Mouse (Mus musculus) liver, postnatal 0 days (tissue): Measurements from ENCODE around the gene Cdkn2c. TPM values are rescaled to one million over a fixed set of nuclear protein-coding genes. Genes with fewer than 3 reads are reported as not detected.

Experiments
- ATAC-seq: fragments of 200-750 bp; cut with Nextera tagmentation; 2 replicates; pipeline ENCODE4 v1.8.0; 2017; ENCODE audit warnings: mild to moderate bottlenecking, moderate library complexity
- DNase-seq: peaks from one replicate; pipeline ENCODE4 v3.0.0-alpha.2; 2016
- H3K27ac ChIP-seq: fragments of 300-500 bp; sonication (generic); 2 replicates; pipeline ENCODE4 v1.5.1; 2014; ENCODE audit warnings: antibody characterized with exemption, moderate library complexity, mild to moderate bottlenecking, low read depth
- H3K27me3 ChIP-seq: fragments of 300-500 bp; sonication (generic); 2 replicates; pipeline ENCODE4 v1.6.1; 2014; ENCODE audit warnings: low read length, control low read depth, mixed read lengths; ENCODE audit not compliant: insufficient read depth
- H3K36me3 ChIP-seq: fragments of 300-500 bp; sonication (generic); replicated peaks from 2 replicates; pipeline ENCODE4 v1.6.1; 2014; ENCODE audit warnings: mild to moderate bottlenecking, control low read depth, low read length, moderate library complexity, mixed read lengths; ENCODE audit not compliant: insufficient read depth
- H3K4me1 ChIP-seq: fragments of 300-500 bp; sonication (generic); 2 replicates; pipeline ENCODE4 v1.6.1; 2014; ENCODE audit warnings: antibody characterized with exemption, mild to moderate bottlenecking, control low read depth; ENCODE audit not compliant: insufficient read depth
- H3K4me2 ChIP-seq: fragments of 300-500 bp; sonication (generic); 2 replicates; pipeline ENCODE4 v1.6.1; 2014; ENCODE audit warnings: low read depth, mild to moderate bottlenecking, low read length, moderate library complexity, mixed read lengths
- H3K4me3 ChIP-seq: fragments of 300-500 bp; sonication (generic); 2 replicates; pipeline ENCODE4 v1.5.1; 2014; ENCODE audit warnings: low read depth, low read length
- H3K9ac ChIP-seq: fragments of 300-500 bp; sonication (generic); replicated peaks from 2 replicates; pipeline ENCODE4 v1.6.1; 2014; ENCODE audit warnings: mild to moderate bottlenecking, moderate library complexity
- H3K9me3 ChIP-seq: fragments of 300-500 bp; sonication (generic); 2 replicates; pipeline ENCODE4 v1.6.1; 2016; ENCODE audit warnings: mild to moderate bottlenecking, control low read depth, low read length, mixed read lengths
- CTCF ChIP-seq: sonication (generic); IDR thresholded peaks from 2 replicates; pipeline ENCODE4 v1.5.1; 2016; ENCODE audit warnings: antibody characterized with exemption, low read depth
- EP300 ChIP-seq: IDR thresholded peaks from 2 replicates; pipeline ENCODE4 v1.6.1; 2016; ENCODE audit warnings: antibody characterized with exemption, low read depth, mild to moderate bottlenecking
- WGBS: fragments of 180-500 bp; shearing (Covaris S2); extraction: QIAGEN DNeasy Blood & Tissue Kit; methylation state at CpG from one replicate; pipeline ENCODE4 v1.1.7; 2014; ENCODE audit not compliant: insufficient replicate concordance; 5-methylcytosine and 5-hydroxymethylcytosine counted together
- polyA plus RNA-seq: library from polyadenylated mRNA; unstranded; fragments of >200 nt; fragmentation: Nextera tagmentation; extraction: Ambion mirVana; gene quantifications from 2 replicates; pipeline ENCODE4 v1.2.1, GENCODE M21; 2015

The Cdkn2c gene
- polyA plus RNA-seq, 1 experiment from 2014 or later: 11.1 TPM

DNA sequence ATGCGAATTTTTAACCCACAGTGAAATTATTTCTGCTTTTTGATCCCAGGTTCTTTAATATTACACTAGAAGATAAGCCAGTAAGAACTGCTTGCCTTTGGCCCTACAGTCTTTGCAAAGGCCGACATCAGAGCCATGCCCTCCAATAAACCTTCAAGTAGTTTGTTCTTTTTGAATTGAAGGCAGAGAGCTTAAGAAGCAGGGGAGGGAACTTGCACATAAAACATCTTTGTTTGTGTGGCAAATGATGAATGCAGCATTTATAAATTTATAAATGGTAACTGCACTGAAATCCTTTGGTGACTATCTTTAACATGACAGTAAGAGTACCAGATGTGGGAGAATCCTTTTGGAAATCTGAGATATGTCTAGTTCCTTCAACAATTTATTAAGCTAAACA lies 7.4 kb downstream of the Cdkn2c start:
- TF ChIP-seq EP300: no peak
- TF ChIP-seq CTCF: no peak
- Histone ChIP-seq H3K9me3 (no peaks in the 10 kb centered on the region), H3K36me3 (peaks cover 2% of the 10 kb centered on the region; the same call in 1 of the 2 replicates), H3K27ac (no peak overlapping the region), H3K4me3 (no peak overlapping the region), H3K27me3 (peaks cover 61% of the 10 kb centered on the region), H3K4me2 (no peak overlapping the region), H3K9ac (no peak overlapping the region), H3K4me1 (peaks cover 5% of the 10 kb centered on the region)
- ATAC-seq (no peak), DNase-seq (no peak)
- WGBS: 41% methylated on average over 2 of the region's 2 CpGs

DNA sequence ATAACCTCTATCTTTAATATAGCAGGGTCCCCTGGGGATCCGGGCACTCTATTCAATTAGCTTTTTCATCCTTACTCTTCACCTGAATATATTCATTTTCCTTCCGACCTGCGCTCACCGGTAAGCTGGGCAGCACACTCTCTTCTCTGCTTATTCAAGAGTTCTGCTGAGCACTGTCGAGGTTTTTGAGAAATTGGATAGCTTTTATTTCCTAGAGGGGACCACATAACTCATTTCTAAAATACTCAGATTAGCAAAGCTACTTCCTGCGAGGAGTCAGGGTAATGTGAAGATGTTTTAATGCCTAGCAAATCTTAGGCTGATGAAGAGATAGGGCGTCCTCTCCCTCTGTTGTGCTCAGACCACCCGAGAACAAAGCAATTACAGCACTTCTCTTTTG lies 8.2 kb downstream of the Cdkn2c start:
- ATAC-seq: no peak

DNA sequence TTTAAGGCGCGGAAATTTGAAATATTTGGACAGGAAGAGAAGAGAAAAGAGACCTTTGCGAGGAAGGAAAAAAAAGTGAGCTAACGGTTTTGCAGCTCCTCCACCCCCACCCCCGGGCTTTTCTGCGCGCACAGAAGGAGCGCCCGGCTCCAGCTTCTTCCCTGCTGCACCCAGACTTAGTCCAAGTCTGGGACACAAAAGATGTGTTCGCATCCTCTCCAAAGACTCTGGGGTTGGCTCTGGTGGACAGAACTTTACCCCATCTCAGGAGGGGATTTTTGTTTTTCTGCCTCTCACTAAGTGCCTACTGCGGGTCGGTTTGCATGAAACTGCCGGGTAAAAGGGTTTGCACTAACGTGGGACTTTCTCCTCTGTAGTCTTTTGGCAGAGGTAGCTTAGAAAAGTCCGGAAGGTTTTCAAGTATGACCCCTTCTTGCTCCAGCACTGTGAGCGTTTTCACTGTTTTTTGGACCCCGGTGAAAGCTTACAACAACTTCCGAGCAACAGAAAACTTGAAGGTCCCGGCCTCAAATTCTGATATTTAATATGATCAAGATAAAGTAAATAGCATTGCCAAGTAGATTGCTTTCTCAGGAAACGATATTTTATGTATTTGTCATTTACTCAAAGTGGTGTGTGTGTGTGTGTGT lies 9.0 kb downstream of the Cdkn2c start:
- Histone ChIP-seq H3K27ac (no peak overlapping the region), H3K4me3 (peak overlapping the region; percentile 63), H3K27me3 (peaks cover 64% of the 10 kb centered on the region), H3K9ac (peak overlapping the region; percentile 45; the same call in 1 of the 2 replicates), H3K36me3 (peaks cover 2% of the 10 kb centered on the region; the same call in 1 of the 2 replicates), H3K4me2 (peak overlapping the region; percentile 87), H3K4me1 (peaks cover 5% of the 10 kb centered on the region), H3K9me3 (no peaks in the 10 kb centered on the region)
- 6% methylated on average over 20 of the region's 20 CpGs for WGBS
- ATAC-seq (no peak), DNase-seq (no peak)
- TF ChIP-seq EP300: no peak
- TF ChIP-seq CTCF: no peak

More for the DNA sequence above, 8.2 kb downstream of the Cdkn2c start:
- peaks cover 5% of the 10 kb centered on the region for H3K4me1 ChIP-seq
- H3K27ac ChIP-seq: no peak overlapping the region
- WGBS: 19% methylated on average over 8 of the region's 8 CpGs
- H3K9me3 ChIP-seq: no peaks in the 10 kb centered on the region
- H3K4me2 ChIP-seq: no peak overlapping the region
- TF ChIP-seq EP300 (no peak), CTCF (no peak)
- H3K36me3 ChIP-seq: peaks cover 2% of the 10 kb centered on the region; the same call in 1 of the 2 replicates
- H3K27me3 ChIP-seq: peaks cover 64% of the 10 kb centered on the region
- no peak overlapping the region for H3K9ac ChIP-seq
- no peak overlapping the region for H3K4me3 ChIP-seq
- DNase-seq: no peak

- Histone ChIP-seq H3K9ac (peak overlapping the region; percentile 45), H3K27ac (no peak overlapping the region), H3K4me3 (peak overlapping the region; percentile 63), H3K4me2 (peak overlapping the region; percentile 87), H3K27me3 (peaks cover 61% of the 10 kb centered on the region), H3K4me1 (peaks cover 5% of the 10 kb centered on the region), H3K36me3 (peaks cover 2% of the 10 kb centered on the region; the same call in 1 of the 2 replicates), H3K9me3 (no peaks in the 10 kb centered on the region)
- TF ChIP-seq CTCF: no peak
- DNase-seq (peak; percentile 50), ATAC-seq (peak; percentile 64)
- WGBS: 3% methylated on average over 43 of the region's 53 CpGs
Observed at GRCm38 (mm10) chr4:109657021-109657850, 9.8 kb downstream of the Cdkn2c start.

DNA sequence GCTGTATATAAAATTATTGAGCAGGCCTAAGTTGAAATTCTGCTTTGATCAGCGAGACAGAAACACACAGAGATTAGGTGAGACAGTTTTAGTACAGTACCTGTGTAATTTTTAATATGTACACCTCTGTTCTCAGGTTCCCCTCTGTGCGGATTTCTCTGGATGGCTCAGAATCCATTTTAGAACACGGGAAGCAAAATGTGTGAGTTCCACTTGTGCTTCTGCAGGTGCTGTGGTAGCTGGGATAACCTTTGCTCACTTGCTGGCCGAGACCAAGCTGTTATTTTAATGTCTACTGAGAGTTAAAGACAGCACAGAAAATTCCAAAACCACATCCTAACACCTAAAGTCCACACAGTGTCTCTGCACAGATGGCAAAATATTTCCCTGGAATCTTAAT lies 10.7 kb downstream of the Cdkn2c start:
- ATAC-seq (no peak), DNase-seq (no peak)
- Histone ChIP-seq H3K4me1 (peaks cover 5% of the 10 kb centered on the region), H3K4me3 (no peak overlapping the region; the same call in 1 of the 2 replicates), H3K9ac (no peak overlapping the region), H3K9me3 (no peaks in the 10 kb centered on the region), H3K4me2 (peak overlapping the region; percentile 87; the same call in 1 of the 2 replicates), H3K27ac (no peak overlapping the region), H3K36me3 (peaks cover 2% of the 10 kb centered on the region; the same call in 1 of the 2 replicates), H3K27me3 (peaks cover 56% of the 10 kb centered on the region)
- WGBS: 29% methylated on average over 4 of the region's 4 CpGs
- TF ChIP-seq EP300 (no peak), CTCF (no peak)

- no peaks in the 10 kb centered on the region; the same call in 1 of the 2 replicates for H3K36me3 ChIP-seq
- H3K4me2 ChIP-seq: no peak overlapping the region
- ATAC-seq (no peak), DNase-seq (no peak)
- H3K4me3 ChIP-seq: no peak overlapping the region
- TF ChIP-seq CTCF (no peak), EP300 (no peak)
- H3K27ac ChIP-seq: no peak overlapping the region
- peaks cover 5% of the 10 kb centered on the region for H3K4me1 ChIP-seq
- H3K27me3 ChIP-seq: peaks cover 52% of the 10 kb centered on the region
- no peak overlapping the region for H3K9ac ChIP-seq
- H3K9me3 ChIP-seq: no peaks in the 10 kb centered on the region
- 39% methylated on average over 2 of the region's 2 CpGs for WGBS
Observed at GRCm38 (mm10) chr4:109655738-109656137, 11.3 kb downstream of the Cdkn2c start.
